Mouse (Mus musculus): ENCODE data around the gene Kcng1. TPM values are rescaled to one million over a fixed set of nuclear protein-coding genes. Genes with fewer than 3 reads are reported as not detected.

The Kcng1 gene
- total and polyA plus RNA-seq, 3 experiments, result 0.11 TPM; not detected in 2

DNA sequence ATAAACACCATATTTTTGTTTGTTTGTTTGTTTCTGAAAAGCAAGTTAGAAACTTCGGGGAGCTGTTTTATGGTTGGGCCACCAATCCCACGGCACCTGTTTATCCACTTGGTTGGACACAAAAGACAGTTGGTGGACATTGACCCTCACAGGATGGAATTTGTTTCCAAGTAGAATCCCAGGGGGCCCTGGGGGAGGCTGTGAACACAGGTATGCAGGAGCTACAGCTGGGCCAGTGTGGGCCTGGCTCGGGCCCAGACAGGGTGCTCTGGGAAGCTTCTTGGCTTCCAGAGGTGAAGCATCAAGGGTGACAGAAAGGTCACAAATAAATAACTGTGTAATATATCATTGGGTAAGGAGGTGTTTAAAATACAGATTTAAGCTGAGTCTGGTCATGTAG, 25.0 kb downstream of the Kcng1 start:
- Histone ChIP-seq H3K4me3 (ENCODE audit: low read depth, low read length) (no peak overlapping the region), H3K36me3 (replicated peaks) (no peaks in the 10 kb centered on the region), H3K4me1 (ENCODE audit: insufficient read depth, low read depth, low read length) (no peaks in the 10 kb centered on the region), H3K9me3 (replicated peaks) (peaks cover 37% of the 10 kb centered on the region), H3K27me3 (ENCODE audit: insufficient read depth, low read length) (no peaks in the 10 kb centered on the region)
- no peak for ATAC-seq (ENCODE audit: extremely low read depth, insufficient number of reproducible peaks, low FRiP score, poor library complexity, severe bottlenecking)
- DNase-seq (ENCODE audit: low spot score), result no peak
- TF ChIP-seq POLR2AphosphoS5 (IDR thresholded peaks at IDR 0.05; ENCODE audit: insufficient replicate concordance, low read depth, low read length), result no peak
- no peak for TF ChIP-seq GATA2 (IDR thresholded peaks at IDR 0.05; ENCODE audit: borderline replicate concordance, low read depth, low read length)

DNA sequence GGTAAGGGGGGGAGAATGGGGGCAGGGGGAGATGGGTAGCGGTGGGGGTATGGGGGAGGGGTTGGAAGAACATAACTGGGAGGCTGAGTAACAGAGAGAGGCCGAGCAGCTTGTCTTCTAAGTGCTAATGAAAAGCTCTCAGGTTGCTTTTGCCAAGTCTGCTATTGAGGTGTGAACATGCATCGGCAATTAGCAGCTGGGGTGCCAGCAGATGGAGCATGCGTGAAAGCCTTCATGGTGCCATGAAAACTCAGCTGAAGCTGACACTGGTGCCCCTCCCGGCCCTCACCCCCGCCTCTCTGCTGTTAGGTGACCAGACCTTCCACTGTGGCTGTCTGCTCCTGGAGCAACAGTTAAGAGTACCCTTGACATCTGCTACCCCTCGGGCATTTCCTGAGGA, 27.7 kb downstream of the Kcng1 start:
- Histone ChIP-seq H3K4me3 (ENCODE audit: low read depth, low read length) (no peak overlapping the region), H3K9me3 (replicated peaks) (peaks cover 22% of the 10 kb centered on the region), H3K27me3 (ENCODE audit: insufficient read depth, low read length) (no peaks in the 10 kb centered on the region), H3K4me1 (ENCODE audit: insufficient read depth, low read depth, low read length) (no peaks in the 10 kb centered on the region; the same call in 1 of the 2 replicates), H3K36me3 (replicated peaks) (no peaks in the 10 kb centered on the region)
- ATAC-seq (ENCODE audit: extremely low read depth, insufficient number of reproducible peaks, low FRiP score, poor library complexity, severe bottlenecking), result no peak
- no peak for TF ChIP-seq POLR2AphosphoS5 (IDR thresholded peaks at IDR 0.05; ENCODE audit: insufficient replicate concordance, low read depth, low read length)
- no peak for TF ChIP-seq GATA2 (IDR thresholded peaks at IDR 0.05; ENCODE audit: borderline replicate concordance, low read depth, low read length)
- DNase-seq (ENCODE audit: low spot score), result no peak

DNA sequence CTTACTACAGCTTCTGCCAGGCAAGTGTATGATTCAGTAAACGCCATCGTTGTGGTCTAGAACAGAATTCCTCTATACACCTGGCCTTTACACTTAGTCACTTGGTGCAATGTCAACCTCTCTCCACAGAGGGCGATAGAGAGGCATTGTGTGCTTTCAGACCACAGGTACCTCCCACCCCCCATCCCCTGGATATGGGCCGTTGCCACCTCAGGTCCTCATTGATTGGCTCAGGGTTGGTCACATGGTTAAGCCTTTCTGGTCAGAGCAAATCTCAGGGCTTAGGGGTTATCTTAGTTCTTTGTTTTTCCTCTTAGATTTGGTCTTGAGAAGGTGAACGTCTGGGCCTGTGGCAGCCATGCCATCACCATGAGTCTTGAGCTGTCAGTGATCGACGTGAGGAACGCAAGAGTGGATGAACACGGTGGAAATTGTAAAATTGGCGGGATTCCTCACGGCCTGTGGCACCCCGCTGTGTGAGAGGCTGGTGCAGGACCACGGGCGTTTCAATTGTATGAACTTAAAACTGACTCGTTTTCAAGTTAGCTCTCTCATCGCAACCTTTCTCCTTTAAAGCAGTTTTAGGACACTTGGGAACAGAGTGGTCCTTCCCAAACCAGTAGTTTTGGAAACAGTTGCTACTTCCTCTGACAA, 28.8 kb downstream of the Kcng1 start:
- TF ChIP-seq POLR2AphosphoS5 (IDR thresholded peaks at IDR 0.05; ENCODE audit: insufficient replicate concordance, low read depth, low read length), result no peak
- TF ChIP-seq GATA1 (IDR thresholded peaks at IDR 0.05; ENCODE audit: borderline replicate concordance, low read length), result no peak
- TF ChIP-seq GATA2 (IDR thresholded peaks at IDR 0.05; ENCODE audit: borderline replicate concordance, low read depth, low read length), result no peak
- TF ChIP-seq TAL1 (conservative IDR thresholded peaks at IDR 0.05; ENCODE audit: low read depth, low read length), result no peak
- TF ChIP-seq CTCF (IDR thresholded peaks at IDR 0.05; ENCODE audit: low read depth, low read length), result no peak
- H3K27me3 ChIP-seq (ENCODE audit: insufficient read depth, low read length), result no peaks in the 10 kb centered on the region
- peaks cover 18% of the 10 kb centered on the region for H3K9me3 ChIP-seq (replicated peaks)
- no peak overlapping the region for H3K4me3 ChIP-seq (ENCODE audit: low read depth, low read length)
- no peak for ATAC-seq (ENCODE audit: extremely low read depth, insufficient number of reproducible peaks, low FRiP score, poor library complexity, severe bottlenecking)
- no peaks in the 10 kb centered on the region for H3K36me3 ChIP-seq (replicated peaks)
- no peak for DNase-seq (ENCODE audit: low spot score)
- H3K4me1 ChIP-seq (ENCODE audit: insufficient read depth, low read depth, low read length), result no peaks in the 10 kb centered on the region; the same call in 1 of the 2 replicates

DNA sequence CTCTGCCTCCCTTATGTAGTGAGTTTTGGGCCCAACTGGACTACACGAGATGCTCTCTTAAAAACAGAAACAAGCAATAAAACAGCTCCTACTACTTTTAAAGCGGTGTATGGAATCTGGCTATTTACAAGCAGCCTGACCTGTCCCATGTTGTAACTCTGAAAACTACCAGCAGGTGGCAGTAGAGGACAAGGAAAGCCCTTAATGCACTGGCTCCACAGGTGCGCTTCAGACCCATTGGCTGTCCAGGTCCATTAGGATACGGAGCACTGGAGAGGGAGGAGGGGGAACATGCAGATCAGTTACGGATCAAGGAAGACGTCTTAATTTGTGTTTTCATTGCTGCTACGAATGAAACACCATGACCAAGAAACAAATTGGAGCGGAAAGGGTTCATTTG, 31.3 kb downstream of the Kcng1 start:
- peak; percentile 49 for DNase-seq (ENCODE audit: low spot score)
- ATAC-seq (ENCODE audit: extremely low read depth, insufficient number of reproducible peaks, low FRiP score, poor library complexity, severe bottlenecking), result peak; percentile 74
- Histone ChIP-seq H3K4me3 (ENCODE audit: low read depth, low read length) (no peak overlapping the region), H3K36me3 (replicated peaks) (no peaks in the 10 kb centered on the region), H3K9me3 (replicated peaks) (peaks cover 4% of the 10 kb centered on the region; the same call in 1 of the 2 replicates), H3K27me3 (ENCODE audit: insufficient read depth, low read length) (peaks cover 9% of the 10 kb centered on the region), H3K4me1 (ENCODE audit: insufficient read depth, low read depth, low read length) (no peaks in the 10 kb centered on the region; the same call in 1 of the 2 replicates)
- TF ChIP-seq TAL1 (conservative IDR thresholded peaks at IDR 0.05; ENCODE audit: low read depth, low read length) (no peak), CTCF (IDR thresholded peaks at IDR 0.05; ENCODE audit: low read depth, low read length) (peak; percentile 78)

DNA sequence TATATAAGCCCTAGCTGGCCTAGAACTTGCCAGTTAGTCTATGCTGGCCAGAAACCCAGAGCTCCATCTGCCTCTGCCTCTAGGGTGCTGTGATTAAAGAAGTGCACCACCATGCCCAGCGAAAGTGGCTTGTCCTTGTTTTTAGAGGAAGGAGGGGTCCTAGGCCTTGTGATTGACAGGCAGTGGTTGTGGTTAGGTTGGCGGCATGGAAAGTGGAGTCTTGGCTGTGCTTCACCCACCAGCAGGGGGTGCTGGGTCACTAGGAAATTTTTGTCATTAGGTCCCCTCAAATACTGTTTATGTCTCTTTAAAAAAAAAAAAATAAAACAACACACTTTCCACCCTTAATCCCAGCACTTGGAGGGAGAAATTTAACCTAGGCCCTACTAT, 32.7 kb downstream of the Kcng1 start:
- Histone ChIP-seq H3K4me3 (ENCODE audit: low read depth, low read length) (no peak overlapping the region), H3K9me3 (replicated peaks) (peaks cover under 1% of the 10 kb centered on the region; the same call in 1 of the 2 replicates), H3K27me3 (ENCODE audit: insufficient read depth, low read length) (peaks cover 10% of the 10 kb centered on the region), H3K4me1 (ENCODE audit: insufficient read depth, low read depth, low read length) (no peaks in the 10 kb centered on the region; the same call in 1 of the 2 replicates), H3K36me3 (replicated peaks) (no peaks in the 10 kb centered on the region)
- peak; percentile 25 for DNase-seq (ENCODE audit: low spot score)
- no peak for TF ChIP-seq TAL1 (conservative IDR thresholded peaks at IDR 0.05; ENCODE audit: low read depth, low read length)
- TF ChIP-seq CTCF (IDR thresholded peaks at IDR 0.05; ENCODE audit: low read depth, low read length), result 0 out of 2 replicates have a peak, but pooled peaks have one; percentile 14
- ATAC-seq (ENCODE audit: extremely low read depth, insufficient number of reproducible peaks, low FRiP score, poor library complexity, severe bottlenecking), result peak; percentile 30; the same call in 1 of the 2 replicates

DNA sequence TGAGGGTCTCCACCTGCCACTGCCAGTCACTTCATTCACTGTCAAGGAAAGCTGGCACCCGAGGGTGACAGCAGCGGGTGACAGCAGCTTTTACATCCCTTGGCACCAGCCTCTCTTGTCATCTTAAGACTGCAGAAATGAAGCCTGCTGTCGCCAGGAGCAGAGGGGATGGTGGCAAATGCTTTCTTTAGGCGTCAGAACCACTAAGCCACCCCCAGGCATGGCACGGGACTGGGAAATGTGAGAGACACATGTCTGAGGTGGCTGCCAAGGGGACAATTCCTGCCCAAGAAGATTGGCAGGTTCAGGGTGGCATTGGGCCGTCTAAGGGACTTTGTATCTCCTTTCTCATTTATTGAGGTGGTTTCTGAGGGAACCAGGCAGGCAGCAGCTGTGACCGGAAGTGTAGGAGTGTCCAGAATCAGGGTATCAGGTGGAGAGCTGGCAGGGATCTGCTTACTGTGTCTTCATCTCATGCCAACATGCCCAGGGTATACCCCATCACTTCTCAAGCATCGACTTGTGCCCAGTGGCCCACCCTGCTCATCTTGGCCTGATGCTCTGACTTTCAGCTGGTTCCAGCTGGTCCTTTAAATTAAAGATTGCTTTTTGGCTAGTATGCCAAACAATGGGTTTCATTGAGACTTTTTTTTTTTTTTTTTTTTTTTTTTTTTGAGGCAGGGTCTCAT, 33.2 kb downstream of the Kcng1 start:
- peaks cover 10% of the 10 kb centered on the region for H3K27me3 ChIP-seq (ENCODE audit: insufficient read depth, low read length)
- TF ChIP-seq TAL1 (conservative IDR thresholded peaks at IDR 0.05; ENCODE audit: low read depth, low read length) (no peak), GATA1 (IDR thresholded peaks at IDR 0.05; ENCODE audit: borderline replicate concordance, low read length) (no peak), GATA2 (IDR thresholded peaks at IDR 0.05; ENCODE audit: borderline replicate concordance, low read depth, low read length) (no peak), POLR2AphosphoS5 (IDR thresholded peaks at IDR 0.05; ENCODE audit: insufficient replicate concordance, low read depth, low read length) (no peak), CTCF (IDR thresholded peaks at IDR 0.05; ENCODE audit: low read depth, low read length) (no peak)
- H3K4me3 ChIP-seq (ENCODE audit: low read depth, low read length), result no peak overlapping the region
- H3K9me3 ChIP-seq (replicated peaks), result no peaks in the 10 kb centered on the region
- H3K4me1 ChIP-seq (ENCODE audit: insufficient read depth, low read depth, low read length), result no peaks in the 10 kb centered on the region; the same call in 1 of the 2 replicates
- ATAC-seq (ENCODE audit: extremely low read depth, insufficient number of reproducible peaks, low FRiP score, poor library complexity, severe bottlenecking) (no peak), DNase-seq (ENCODE audit: low spot score) (no peak)
- no peaks in the 10 kb centered on the region for H3K36me3 ChIP-seq (replicated peaks)

Measured in G1E (cell line).